Mouse (Mus musculus): ENCODE data around the gene Stox2. TPM values are rescaled to one million over a fixed set of nuclear protein-coding genes. Genes with fewer than 3 reads are reported as not detected.
"Not testable (repeated sequence)": the region's sequence is repeated elsewhere in the genome, so short reads cannot be mapped to it uniquely, and the experiment has no call there.

The Stox2 gene
- polyA plus RNA-seq, 1 experiment from 2014 or later, result 9.2 TPM

- Histone ChIP-seq H3K4me1 (ENCODE audit: control insufficient read depth, insufficient read depth, low read length) (no peaks in the 10 kb centered on the region), H3K4me2 (ENCODE audit: low read depth, low read length) (no peak overlapping the region), H3K27ac (ENCODE audit: low read length) (no peak overlapping the region), H3K9me3 (replicated peaks; ENCODE audit: control insufficient read depth, low read length) (no peaks in the 10 kb centered on the region; the same call in 1 of the 2 replicates), H3K9ac (ENCODE audit: low read length) (no peak overlapping the region), H3K4me3 (replicated peaks; ENCODE audit: low read length) (no peak overlapping the region), H3K27me3 (ENCODE audit: control insufficient read depth, insufficient read depth, low read length) (no peaks in the 10 kb centered on the region), H3K36me3 (ENCODE audit: control insufficient read depth, insufficient read depth, low read length) (no peaks in the 10 kb centered on the region)
- 87% methylated on average over 10 of the region's 10 CpGs for WGBS
- no peak for ATAC-seq (ENCODE audit: insufficient read depth, low FRiP score)
Observed at GRCm38 (mm10) chr8:47458591-47458990, 12.4 kb upstream of the Stox2 start.

- H3K27me3 ChIP-seq (ENCODE audit: control insufficient read depth, insufficient read depth, low read length); H3K4me1 ChIP-seq (ENCODE audit: control insufficient read depth, insufficient read depth, low read length); H3K4me3 ChIP-seq (replicated peaks; ENCODE audit: low read length); H3K27ac ChIP-seq (ENCODE audit: low read length); ATAC-seq (ENCODE audit: insufficient read depth, low FRiP score); H3K9me3 ChIP-seq (replicated peaks; ENCODE audit: control insufficient read depth, low read length); H3K9ac ChIP-seq (ENCODE audit: low read length); H3K4me2 ChIP-seq (ENCODE audit: low read depth, low read length); H3K36me3 ChIP-seq (ENCODE audit: control insufficient read depth, insufficient read depth, low read length): not testable (repeated sequence)
- 97% methylated on average over 2 of the region's 2 CpGs for WGBS
Observed at GRCm38 (mm10) chr8:47449211-47449610, 3.0 kb upstream of the Stox2 start.

DNA sequence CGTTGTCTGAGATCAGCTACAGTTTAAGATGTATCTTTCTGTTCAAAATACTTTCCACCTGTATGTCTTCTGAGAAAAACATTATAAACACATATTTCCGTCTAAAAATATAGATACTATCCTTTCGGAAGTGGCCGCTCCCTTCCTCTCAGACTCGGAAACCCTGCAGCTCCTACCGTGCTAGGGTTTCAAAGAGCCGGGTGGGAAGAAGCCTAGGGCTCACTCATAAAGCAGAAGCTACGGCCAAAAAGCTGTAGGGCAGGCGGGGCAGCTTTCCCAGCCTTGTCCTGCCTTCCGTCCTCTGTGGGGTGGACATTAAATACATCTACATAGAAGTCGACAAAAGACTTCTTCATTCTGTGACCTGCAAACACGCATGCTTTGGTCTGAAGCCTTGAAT, 6.9 kb downstream of the Stox2 start:
- no peak for ATAC-seq (ENCODE audit: insufficient read depth, low FRiP score)
- Histone ChIP-seq H3K27ac (ENCODE audit: low read length) (no peak overlapping the region), H3K27me3 (ENCODE audit: control insufficient read depth, insufficient read depth, low read length) (no peaks in the 10 kb centered on the region), H3K4me1 (ENCODE audit: control insufficient read depth, insufficient read depth, low read length) (0 out of 2 replicates have a peak, but pooled peaks cover 6% of the 10 kb centered on the region), H3K4me2 (ENCODE audit: low read depth, low read length) (no peak overlapping the region), H3K4me3 (replicated peaks; ENCODE audit: low read length) (no peak overlapping the region), H3K36me3 (ENCODE audit: control insufficient read depth, insufficient read depth, low read length) (no peaks in the 10 kb centered on the region), H3K9ac (ENCODE audit: low read length) (no peak overlapping the region), H3K9me3 (replicated peaks; ENCODE audit: control insufficient read depth, low read length) (no peaks in the 10 kb centered on the region)
- 52% methylated on average over 12 of the region's 12 CpGs for WGBS

- no peak for ATAC-seq (ENCODE audit: insufficient read depth, low FRiP score)
- H3K27ac ChIP-seq (ENCODE audit: low read length), result no peak overlapping the region
- 0 out of 2 replicates have a peak, but pooled peaks cover 6% of the 10 kb centered on the region for H3K4me1 ChIP-seq (ENCODE audit: control insufficient read depth, insufficient read depth, low read length)
- WGBS, result 87% methylated on average over 6 of the region's 6 CpGs
- no peaks in the 10 kb centered on the region for H3K27me3 ChIP-seq (ENCODE audit: control insufficient read depth, insufficient read depth, low read length)
- H3K36me3 ChIP-seq (ENCODE audit: control insufficient read depth, insufficient read depth, low read length), result no peaks in the 10 kb centered on the region
- no peak overlapping the region for H3K4me2 ChIP-seq (ENCODE audit: low read depth, low read length)
- H3K4me3 ChIP-seq (replicated peaks; ENCODE audit: low read length), result no peak overlapping the region
- no peaks in the 10 kb centered on the region for H3K9me3 ChIP-seq (replicated peaks; ENCODE audit: control insufficient read depth, low read length)
- no peak overlapping the region for H3K9ac ChIP-seq (ENCODE audit: low read length)
Observed at GRCm38 (mm10) chr8:47437976-47438375, 8.2 kb downstream of the Stox2 start.

DNA sequence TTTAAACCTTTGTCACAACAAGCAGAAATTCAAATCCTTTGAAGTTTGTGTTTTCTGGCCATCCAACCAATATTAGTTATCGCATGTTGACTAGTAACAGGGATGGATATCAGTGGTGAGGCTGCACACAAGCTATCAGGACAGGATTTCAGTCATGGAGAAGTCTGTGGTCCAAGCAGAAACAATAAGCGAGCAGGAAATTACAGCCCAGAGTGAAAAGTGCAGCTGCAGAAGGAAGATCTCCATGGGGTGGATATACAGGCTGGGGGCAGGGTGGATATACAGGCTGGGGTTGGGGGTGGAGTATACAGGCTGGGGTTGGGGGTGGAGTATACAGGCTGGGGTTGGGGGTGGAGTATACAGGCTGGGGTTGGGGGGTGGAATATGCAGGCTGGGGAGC, 10.3 kb downstream of the Stox2 start:
- ATAC-seq (ENCODE audit: insufficient read depth, low FRiP score), result 0 out of 2 replicates have a peak, but pooled peaks have one; percentile 14
- Histone ChIP-seq H3K4me2 (ENCODE audit: low read depth, low read length) (no peak overlapping the region), H3K9me3 (replicated peaks; ENCODE audit: control insufficient read depth, low read length) (no peaks in the 10 kb centered on the region), H3K4me1 (ENCODE audit: control insufficient read depth, insufficient read depth, low read length) (peaks cover 12% of the 10 kb centered on the region; the same call in 1 of the 2 replicates), H3K27ac (ENCODE audit: low read length) (no peak overlapping the region), H3K4me3 (replicated peaks; ENCODE audit: low read length) (no peak overlapping the region), H3K9ac (ENCODE audit: low read length) (no peak overlapping the region), H3K36me3 (ENCODE audit: control insufficient read depth, insufficient read depth, low read length) (no peaks in the 10 kb centered on the region), H3K27me3 (ENCODE audit: control insufficient read depth, insufficient read depth, low read length) (no peaks in the 10 kb centered on the region)
- 73% methylated on average over 2 of the region's 2 CpGs for WGBS

DNA sequence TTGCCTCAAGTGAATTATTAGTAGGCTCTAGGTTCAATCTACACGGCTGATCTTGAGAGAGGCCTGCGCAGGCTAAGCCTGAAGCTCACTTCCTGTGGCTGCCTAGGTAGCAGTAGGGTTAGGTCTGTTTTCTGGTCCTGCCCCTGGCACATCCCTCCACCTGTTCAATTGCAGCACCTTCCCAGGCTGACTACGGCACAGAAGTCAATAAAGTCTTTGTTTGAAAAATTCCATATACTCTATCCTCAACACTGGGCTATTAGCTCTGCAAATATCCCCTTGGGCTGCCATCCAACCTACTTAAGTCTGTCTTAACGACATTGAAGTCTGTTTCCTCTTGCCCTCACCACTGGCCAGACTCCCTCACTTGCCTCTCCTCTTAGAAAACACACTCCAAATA, 10.8 kb downstream of the Stox2 start:
- peak; percentile 62 for ATAC-seq (ENCODE audit: insufficient read depth, low FRiP score)
- Histone ChIP-seq H3K36me3 (ENCODE audit: control insufficient read depth, insufficient read depth, low read length) (no peaks in the 10 kb centered on the region), H3K4me3 (replicated peaks; ENCODE audit: low read length) (no peak overlapping the region), H3K4me1 (ENCODE audit: control insufficient read depth, insufficient read depth, low read length) (peaks cover 12% of the 10 kb centered on the region; the same call in 1 of the 2 replicates), H3K9ac (ENCODE audit: low read length) (no peak overlapping the region), H3K27me3 (ENCODE audit: control insufficient read depth, insufficient read depth, low read length) (no peaks in the 10 kb centered on the region), H3K27ac (ENCODE audit: low read length) (0 out of 2 replicates have a peak overlapping the region, but pooled peaks have one; percentile 38), H3K4me2 (ENCODE audit: low read depth, low read length) (no peak overlapping the region), H3K9me3 (replicated peaks; ENCODE audit: control insufficient read depth, low read length) (no peaks in the 10 kb centered on the region)
- 40% methylated on average over 4 of the region's 4 CpGs for WGBS

DNA sequence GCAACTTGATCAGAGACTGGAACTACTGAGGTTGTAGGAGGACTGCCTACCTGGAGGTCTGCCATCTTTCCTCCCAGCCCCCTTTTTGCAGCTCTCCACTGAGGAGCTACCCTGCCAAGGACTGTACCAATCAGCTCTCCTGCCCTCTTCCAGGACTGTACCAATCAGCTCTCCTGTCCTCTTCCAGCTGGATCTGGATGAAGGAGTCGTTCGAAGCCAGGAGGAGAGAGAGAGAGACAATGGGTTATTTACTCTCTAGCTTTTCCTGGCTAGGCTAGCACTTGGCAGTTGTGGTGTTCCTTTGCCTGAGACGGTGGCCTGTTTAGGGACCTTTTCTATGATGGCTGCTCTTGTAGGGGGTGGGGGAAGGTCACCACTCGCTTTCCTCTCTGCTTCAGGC, 14.9 kb downstream of the Stox2 start:
- Histone ChIP-seq H3K27ac (ENCODE audit: low read length) (no peak overlapping the region), H3K4me1 (ENCODE audit: control insufficient read depth, insufficient read depth, low read length) (peaks cover 12% of the 10 kb centered on the region; the same call in 1 of the 2 replicates), H3K4me2 (ENCODE audit: low read depth, low read length) (no peak overlapping the region), H3K9me3 (replicated peaks; ENCODE audit: control insufficient read depth, low read length) (no peaks in the 10 kb centered on the region), H3K4me3 (replicated peaks; ENCODE audit: low read length) (no peak overlapping the region), H3K27me3 (ENCODE audit: control insufficient read depth, insufficient read depth, low read length) (no peaks in the 10 kb centered on the region), H3K9ac (ENCODE audit: low read length) (no peak overlapping the region), H3K36me3 (ENCODE audit: control insufficient read depth, insufficient read depth, low read length) (no peaks in the 10 kb centered on the region)
- WGBS, result 57% methylated on average over 4 of the region's 4 CpGs
- ATAC-seq (ENCODE audit: insufficient read depth, low FRiP score), result no peak

DNA sequence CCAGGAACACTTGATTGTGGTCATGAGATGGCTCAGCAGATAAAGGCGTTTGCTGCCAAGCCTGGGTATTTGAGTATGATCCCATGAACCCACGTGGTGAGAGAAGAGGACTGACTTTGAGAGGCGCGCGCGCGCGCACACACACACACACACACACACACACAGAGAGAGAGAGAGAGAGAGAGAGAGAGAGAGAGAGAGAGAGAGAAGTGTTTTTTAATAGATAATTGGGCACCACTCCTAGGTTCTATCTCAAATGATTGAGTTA, 32.0 kb downstream of the Stox2 start:
- Histone ChIP-seq H3K27me3 (ENCODE audit: control insufficient read depth, insufficient read depth, low read length) (peaks cover 18% of the 10 kb centered on the region), H3K4me2 (ENCODE audit: low read depth, low read length) (peak overlapping the region; percentile 81), H3K4me3 (replicated peaks; ENCODE audit: low read length) (peak overlapping the region; percentile 62), H3K27ac (ENCODE audit: low read length) (peak overlapping the region; percentile 64; the same call in 1 of the 2 replicates)
- not testable (repeated sequence) for H3K36me3 ChIP-seq (ENCODE audit: control insufficient read depth, insufficient read depth, low read length); H3K9ac ChIP-seq (ENCODE audit: low read length); H3K4me1 ChIP-seq (ENCODE audit: control insufficient read depth, insufficient read depth, low read length); H3K9me3 ChIP-seq (replicated peaks; ENCODE audit: control insufficient read depth, low read length); ATAC-seq (ENCODE audit: insufficient read depth, low FRiP score)
- WGBS, result under 1% methylated on average over 8 of the region's 8 CpGs

GRCm38 (mm10) chr8:47413524-47414257, 32.5 kb downstream of the Stox2 start:
- under 1% methylated on average over 46 of the region's 46 CpGs for WGBS
- H3K9ac ChIP-seq (ENCODE audit: low read length), result peak overlapping the region; percentile 74
- no peaks in the 10 kb centered on the region for H3K36me3 ChIP-seq (ENCODE audit: control insufficient read depth, insufficient read depth, low read length)
- ATAC-seq (ENCODE audit: insufficient read depth, low FRiP score), result peak; percentile 74; the same call in 1 of the 2 replicates
- H3K4me2 ChIP-seq (ENCODE audit: low read depth, low read length), result peak overlapping the region; percentile 81
- no peaks in the 10 kb centered on the region for H3K9me3 ChIP-seq (replicated peaks; ENCODE audit: control insufficient read depth, low read length)
- peaks cover 7% of the 10 kb centered on the region; the same call in 1 of the 2 replicates for H3K4me1 ChIP-seq (ENCODE audit: control insufficient read depth, insufficient read depth, low read length)
- peaks cover 22% of the 10 kb centered on the region for H3K27me3 ChIP-seq (ENCODE audit: control insufficient read depth, insufficient read depth, low read length)
- H3K27ac ChIP-seq (ENCODE audit: low read length), result peak overlapping the region; percentile 83
- peak overlapping the region; percentile 62 for H3K4me3 ChIP-seq (replicated peaks; ENCODE audit: low read length)

Data from stomach, embryonic 16.5 days (tissue).